Mouse (Mus musculus) midbrain, embryonic 13.5 days (tissue): Measurements from ENCODE around the gene Cntf. TPM values are rescaled to one million over a fixed set of nuclear protein-coding genes. Genes with fewer than 3 reads are reported as not detected.

ENCODE experiments used
- polyA plus RNA-seq: library from polyadenylated mRNA; unstranded; fragments of >200 nt; fragmentation: Nextera tagmentation; extraction: Ambion mirVana; gene quantifications from 2 replicates; pipeline ENCODE4 v1.2.1, GENCODE M21; 2015

Gene Cntf
- polyA plus RNA-seq, 1 experiment from 2014 or later: 2.0 TPM

Other genes with a start within 250 kb of the Cntf start
- 9.5 TPM in 2 replicates for gene Fam111a, start 219.9 kb downstream of the Cntf start, polyA plus RNA-seq
- gene Gm4952, start 165.7 kb downstream of the Cntf start, polyA plus RNA-seq: not detected in 2 replicates
- not detected in 2 replicates for gene Glyat, start 132.3 kb downstream of the Cntf start, polyA plus RNA-seq
- not detected in 2 replicates for gene Olfr1442, start 95.2 kb downstream of the Cntf start, polyA plus RNA-seq
- gene Olfr1443, start 87.5 kb downstream of the Cntf start, polyA plus RNA-seq: not detected in 2 replicates
- gene Keg1, start 69.8 kb downstream of the Cntf start, polyA plus RNA-seq: not detected in 2 replicates
- 15.9 and 17.1 TPM in 2 replicates for gene Zfp91, start 30.5 kb upstream of the Cntf start, polyA plus RNA-seq
- gene Lpxn, start 30.6 kb upstream of the Cntf start, polyA plus RNA-seq: 0.89 and 1.3 TPM in 2 replicates
- not detected in 2 replicates for gene Gm5244, start 81.0 kb upstream of the Cntf start, polyA plus RNA-seq
- gene Olfr1444, start 91.7 kb upstream of the Cntf start, polyA plus RNA-seq: not detected in 2 replicates
- not detected in 2 replicates for gene Olfr1445, start 118.2 kb upstream of the Cntf start, polyA plus RNA-seq
- not detected in 2 replicates for gene Olfr1446, start 127.9 kb upstream of the Cntf start, polyA plus RNA-seq
- not detected in 2 replicates for gene Olfr1447, start 138.1 kb upstream of the Cntf start, polyA plus RNA-seq
- gene Olfr1448, start 158.8 kb upstream of the Cntf start, polyA plus RNA-seq: not detected in 2 replicates
- gene Olfr1449, start 165.2 kb upstream of the Cntf start, polyA plus RNA-seq: not detected in 2 replicates
- gene Olfr1450, start 184.6 kb upstream of the Cntf start, polyA plus RNA-seq: not detected in 2 replicates
- not detected in 2 replicates for gene Olfr1451, start 229.4 kb upstream of the Cntf start, polyA plus RNA-seq